Mouse (Mus musculus) spleen, adult 2 months (tissue): ENCODE data around the gene P2ry2. TPM values are rescaled to one million over a fixed set of nuclear protein-coding genes. Genes with fewer than 3 reads are reported as not detected.

ENCODE experiments used
- DNase-seq, 2 experiments: peaks; one replicate each; pipeline versions ENCODE4 v3.0.0 to v3.0.0-alpha.2; 2012 to 2021; ENCODE audit warnings: low spot score in 2 of 2, low read depth in 1 of 2
- H3K27ac ChIP-seq: fragments of 200-500 bp; 2 replicates; pipeline ENCODE4 v1.5.1; 2012; ENCODE audit warnings: low read length, inconsistent platforms; ENCODE audit not compliant: insufficient read depth
- H3K27me3 ChIP-seq: fragments of 200-500 bp; 2 replicates; pipeline ENCODE4 v1.6.1; 2012; ENCODE audit warnings: mild to moderate bottlenecking, moderate library complexity, low read length, inconsistent platforms; ENCODE audit not compliant: control insufficient read depth, insufficient read depth
- H3K36me3 ChIP-seq: fragments of 200-500 bp; 2 replicates; pipeline ENCODE4 v1.6.1; 2012; ENCODE audit warnings: mild to moderate bottlenecking, low read length, inconsistent platforms; ENCODE audit not compliant: control insufficient read depth, insufficient read depth
- H3K4me1 ChIP-seq: fragments of 200-500 bp; 2 replicates; pipeline ENCODE4 v1.6.1; 2011; ENCODE audit warnings: inconsistent platforms; ENCODE audit not compliant: control insufficient read depth, insufficient read depth, insufficient read length
- H3K4me3 ChIP-seq: fragments of 200-500 bp; 2 replicates; pipeline ENCODE4 v1.5.1; 2011; ENCODE audit warnings: mild to moderate bottlenecking, inconsistent platforms; ENCODE audit not compliant: insufficient read depth, insufficient read length; ENCODE audit errors: extremely low read depth
- CTCF ChIP-seq: fragments of 200-500 bp; IDR thresholded peaks from 2 replicates; pipeline ENCODE4 v1.5.1; 2011; ENCODE audit warnings: mild to moderate bottlenecking, inconsistent platforms; ENCODE audit not compliant: insufficient read depth, insufficient read length, insufficient replicate concordance; ENCODE audit errors: extremely low read depth
- POLR2A ChIP-seq: fragments of 200-500 bp; IDR thresholded peaks from 2 replicates; pipeline ENCODE4 v1.6.1; 2011; ENCODE audit warnings: low read depth, low read length, inconsistent platforms
- WGBS: fragments of 180-500 bp; shearing (Covaris S2); methylation state at CpG from one replicate; pipeline ENCODE4 v1.1.7; 2018; 5-methylcytosine and 5-hydroxymethylcytosine counted together
- polyA plus RNA-seq: library from polyadenylated mRNA; depleted of rRNA; stranded (reverse); fragments of >200 nt; gene quantifications from 2 replicates; pipeline ENCODE4 v1.2.3, GENCODE M21; 2012

Gene P2ry2
- polyA plus RNA-seq, 1 experiment: 7.7 TPM

DNA sequence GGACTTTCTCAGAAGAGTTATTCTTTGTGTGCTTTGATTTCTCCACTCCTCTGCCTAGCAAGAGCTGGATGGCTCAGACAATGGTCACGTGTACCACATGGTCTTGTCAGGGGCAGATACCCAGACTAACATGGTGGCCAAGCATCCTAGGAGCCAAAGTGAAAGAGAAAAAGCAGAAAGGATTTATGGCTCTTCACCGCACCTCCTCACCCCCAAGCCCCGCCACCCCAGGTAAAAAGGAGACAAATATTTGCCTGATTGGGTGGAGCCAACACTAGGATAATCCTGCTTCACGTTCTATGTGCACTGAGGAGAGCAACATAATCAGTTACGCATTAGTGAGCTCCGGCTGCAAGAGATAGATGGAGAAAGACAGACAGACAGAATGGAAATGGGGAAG lies 44.3 kb downstream of the P2ry2 start:
- H3K4me3 ChIP-seq: no peak overlapping the region
- 87% methylated on average over 6 of the region's 6 CpGs for WGBS
- no peak for TF ChIP-seq POLR2A
- H3K27me3 ChIP-seq: no peaks in the 10 kb centered on the region
- H3K4me1 ChIP-seq: no peaks in the 10 kb centered on the region
- no peak overlapping the region for H3K27ac ChIP-seq
- no peak for DNase-seq
- H3K36me3 ChIP-seq: no peaks in the 10 kb centered on the region

DNA sequence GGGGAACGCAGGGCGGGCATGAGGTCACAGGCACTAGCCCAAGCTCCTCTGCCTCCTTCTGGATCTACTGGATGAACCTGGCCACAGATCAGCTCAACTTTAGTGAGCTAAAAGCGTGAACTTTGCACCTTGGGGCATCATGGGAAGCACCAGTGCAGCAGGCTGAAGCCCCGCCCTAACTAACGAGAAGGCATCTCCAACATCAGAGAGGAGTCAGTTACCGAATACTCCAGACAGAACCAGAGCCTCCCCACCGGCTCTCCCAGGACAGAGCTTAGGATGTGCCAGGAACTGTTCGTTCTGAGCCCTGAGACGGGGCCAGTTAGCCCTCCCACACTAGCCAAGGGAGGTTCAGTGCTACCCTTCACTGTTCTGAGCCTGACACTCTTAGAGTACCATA lies 44.8 kb downstream of the P2ry2 start:
- Histone ChIP-seq H3K27ac (no peak overlapping the region), H3K4me1 (no peaks in the 10 kb centered on the region), H3K27me3 (no peaks in the 10 kb centered on the region), H3K36me3 (no peaks in the 10 kb centered on the region), H3K4me3 (no peak overlapping the region)
- TF ChIP-seq CTCF: no peak
- no peak for TF ChIP-seq POLR2A
- 81% methylated on average over 9 of the region's 9 CpGs for WGBS
- no peak for DNase-seq

DNA sequence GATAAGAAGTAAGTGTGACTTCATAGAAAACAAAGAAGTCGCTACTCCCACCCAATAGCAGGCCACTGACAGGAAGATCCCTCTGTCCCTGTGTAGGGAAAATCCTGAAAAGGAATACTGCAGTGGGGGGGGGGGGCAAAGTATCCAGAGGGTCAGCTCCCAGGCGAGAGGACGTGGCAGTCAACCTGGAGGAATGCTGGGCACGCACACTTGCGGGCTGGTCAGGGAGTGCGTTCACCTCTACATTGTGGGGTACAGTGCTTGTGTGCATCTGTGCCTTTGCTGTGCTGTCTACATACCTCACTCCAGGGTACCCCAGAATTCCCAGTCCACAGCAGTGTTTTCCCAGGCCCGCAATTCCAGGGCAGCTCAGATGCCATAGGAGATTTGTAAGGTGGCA lies 46.7 kb downstream of the P2ry2 start:
- no peak for TF ChIP-seq POLR2A
- TF ChIP-seq CTCF: no peak
- no peaks in the 10 kb centered on the region for H3K27me3 ChIP-seq
- no peak overlapping the region for H3K27ac ChIP-seq
- no peak for DNase-seq
- WGBS: 86% methylated on average over 7 of the region's 7 CpGs
- H3K36me3 ChIP-seq: no peaks in the 10 kb centered on the region
- no peak overlapping the region for H3K4me3 ChIP-seq
- H3K4me1 ChIP-seq: no peaks in the 10 kb centered on the region; the same call in 1 of the 2 replicates

DNA sequence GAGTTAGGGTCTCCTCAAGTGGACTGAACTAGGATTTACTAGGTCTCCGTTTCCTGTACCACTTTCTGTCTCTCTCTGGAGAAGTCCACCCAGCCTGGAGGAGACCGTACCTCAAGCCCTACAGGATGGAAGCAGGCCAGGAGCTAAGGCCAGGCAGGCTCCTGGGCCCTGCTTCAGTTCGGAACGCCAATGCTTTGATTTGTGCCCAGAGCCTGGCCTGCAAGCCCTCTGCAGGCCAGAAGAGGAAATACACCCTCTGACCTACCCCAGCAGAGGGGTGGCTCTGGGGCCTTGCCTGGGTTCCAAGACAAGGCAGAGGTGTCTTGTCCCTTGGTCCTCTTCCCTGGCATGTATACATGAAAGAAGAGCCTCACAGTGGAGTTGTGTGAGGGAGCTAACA lies 47.6 kb downstream of the P2ry2 start:
- TF ChIP-seq POLR2A (no peak), CTCF (peak; percentile 70; the same call in 1 of the 2 replicates)
- no peaks in the 10 kb centered on the region for H3K27me3 ChIP-seq
- H3K36me3 ChIP-seq: no peaks in the 10 kb centered on the region
- no peak for DNase-seq
- WGBS: 48% methylated on average over 4 of the region's 4 CpGs
- H3K4me3 ChIP-seq: no peak overlapping the region
- no peak overlapping the region for H3K27ac ChIP-seq
- H3K4me1 ChIP-seq: no peaks in the 10 kb centered on the region; the same call in 1 of the 2 replicates

DNA sequence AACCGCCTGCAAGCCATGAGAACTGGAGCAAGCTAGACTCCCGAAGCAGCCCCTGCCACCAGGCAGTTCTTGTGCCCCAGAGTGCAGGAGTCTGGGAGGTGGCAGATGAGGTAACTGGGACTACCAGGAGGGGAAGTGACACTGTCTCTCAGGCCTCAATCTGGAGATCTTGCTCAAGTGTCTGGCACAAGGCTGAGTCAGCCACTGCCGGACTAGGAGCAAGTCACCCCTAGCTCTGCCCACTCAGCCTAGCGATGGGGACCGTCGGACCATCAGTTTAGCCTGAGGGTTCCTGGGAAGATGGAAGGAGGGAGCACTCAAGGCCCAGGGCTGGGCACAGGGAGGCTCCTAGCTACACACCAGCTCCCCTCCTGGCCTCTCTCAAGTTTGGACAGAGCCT lies 48.4 kb downstream of the P2ry2 start:
- no peak overlapping the region for H3K4me3 ChIP-seq
- H3K4me1 ChIP-seq: no peaks in the 10 kb centered on the region; the same call in 1 of the 2 replicates
- H3K36me3 ChIP-seq: no peaks in the 10 kb centered on the region
- 0 out of 2 replicates have a peak overlapping the region, but pooled peaks have one; percentile 40 for H3K27ac ChIP-seq
- no peak for TF ChIP-seq CTCF
- no peak for TF ChIP-seq POLR2A
- H3K27me3 ChIP-seq: no peaks in the 10 kb centered on the region
- WGBS: 63% methylated on average over 6 of the region's 6 CpGs
- DNase-seq: no peak

DNA sequence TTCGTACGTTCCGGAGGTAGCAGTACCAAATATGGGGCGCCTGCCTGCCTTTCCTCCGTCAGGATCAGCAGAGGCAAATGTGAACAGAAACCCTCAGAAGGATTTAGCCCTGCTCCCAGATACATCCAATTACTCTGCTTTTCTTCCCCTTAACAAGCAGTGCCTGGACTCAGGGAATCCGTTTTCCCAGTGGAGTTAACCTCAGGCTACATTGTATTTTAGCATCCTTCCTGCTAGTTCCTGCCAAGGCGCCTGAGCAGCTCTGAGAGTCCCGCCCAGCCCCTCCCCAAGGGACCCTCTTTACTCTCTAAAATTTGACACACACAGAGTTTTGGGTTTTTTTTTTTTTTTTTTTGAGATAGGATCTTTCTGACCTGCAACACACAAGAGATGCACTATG lies 49.3 kb downstream of the P2ry2 start:
- Histone ChIP-seq H3K4me1 (no peaks in the 10 kb centered on the region; the same call in 1 of the 2 replicates), H3K27me3 (no peaks in the 10 kb centered on the region), H3K36me3 (no peaks in the 10 kb centered on the region), H3K4me3 (no peak overlapping the region), H3K27ac (no peak overlapping the region)
- 86% methylated on average over 8 of the region's 8 CpGs for WGBS
- TF ChIP-seq POLR2A (no peak), CTCF (no peak)
- DNase-seq: no peak

DNA sequence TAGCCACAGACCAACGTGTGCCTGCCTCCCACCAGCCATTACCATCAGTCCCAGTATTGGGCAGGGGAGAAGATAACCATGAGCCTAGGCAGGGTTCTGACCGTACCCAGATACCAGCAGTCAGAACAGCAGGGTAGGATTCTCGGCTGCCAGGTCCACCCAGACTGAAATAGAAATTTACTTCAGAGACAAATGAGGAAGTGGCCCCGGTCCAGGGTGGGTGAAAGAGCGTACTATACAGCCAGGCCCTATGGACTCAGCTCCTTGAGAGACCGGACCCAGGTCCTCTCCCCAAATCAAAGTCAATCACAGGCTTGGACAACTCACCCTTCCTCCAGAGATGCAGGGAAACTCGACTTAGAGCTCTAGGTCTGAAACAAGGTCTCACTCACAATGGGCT lies 51.5 kb downstream of the P2ry2 start:
- Histone ChIP-seq H3K4me1 (no peaks in the 10 kb centered on the region; the same call in 1 of the 2 replicates), H3K27me3 (no peaks in the 10 kb centered on the region), H3K36me3 (no peaks in the 10 kb centered on the region), H3K27ac (no peak overlapping the region; the same call in 1 of the 2 replicates), H3K4me3 (no peak overlapping the region)
- 29% methylated on average over 7 of the region's 7 CpGs for WGBS
- DNase-seq: no peak
- no peak for TF ChIP-seq CTCF
- TF ChIP-seq POLR2A: no peak
